Mouse (Mus musculus) forebrain, embryonic 11.5 days (tissue): ENCODE measurements at regions not wholly inside any gene's neighbourhood (a gene's known extent, or its start where the extent isn't known, plus 50 kb on each side); places are given as distances from the start of the nearest gene placed in this dataset.

ENCODE experiments used
- ATAC-seq: fragments of 200-750 bp; cut with Nextera tagmentation; replicated peaks from 2 replicates; pipeline ENCODE4 v1.8.0; 2017; ENCODE audit warnings: moderate TSS enrichment; ENCODE audit not compliant: low FRiP score
- DNase-seq: peaks from one replicate; pipeline ENCODE4 v3.0.0-alpha.2; 2017; ENCODE audit warnings: low spot score
- H3K27ac ChIP-seq: fragments of 300-500 bp; sonication (generic); 2 replicates; pipeline ENCODE4 v1.5.1; 2014; ENCODE audit warnings: low read depth, low read length
- H3K27me3 ChIP-seq: fragments of 300-500 bp; sonication (generic); 2 replicates; pipeline ENCODE4 v1.6.1; 2014; ENCODE audit warnings: mild to moderate bottlenecking, low read length, mixed read lengths; ENCODE audit not compliant: control insufficient read depth, insufficient read depth
- H3K36me3 ChIP-seq: fragments of 300-500 bp; sonication (generic); 2 replicates; pipeline ENCODE4 v1.6.1; 2014; ENCODE audit warnings: mild to moderate bottlenecking, low read length, moderate library complexity, mixed read lengths; ENCODE audit not compliant: control insufficient read depth, insufficient read depth
- H3K4me1 ChIP-seq: fragments of 300-500 bp; sonication (generic); replicated peaks from 2 replicates; pipeline ENCODE4 v1.6.1; 2014; ENCODE audit warnings: low read length, mixed read lengths; ENCODE audit not compliant: control insufficient read depth, insufficient read depth
- H3K4me2 ChIP-seq: fragments of 300-500 bp; sonication (generic); 2 replicates; pipeline ENCODE4 v1.6.1; 2014; ENCODE audit warnings: low read depth, mild to moderate bottlenecking, low read length, moderate library complexity, mixed read lengths; ENCODE audit not compliant: severe bottlenecking
- H3K4me3 ChIP-seq: fragments of 300-500 bp; sonication (generic); 2 replicates; pipeline ENCODE4 v1.5.1; 2014; ENCODE audit warnings: low read depth, low read length
- H3K9ac ChIP-seq: fragments of 300-500 bp; sonication (generic); 2 replicates; pipeline ENCODE4 v1.6.1; 2014; ENCODE audit warnings: low read length
- H3K9me3 ChIP-seq: fragments of 300-500 bp; sonication (generic); 2 replicates; pipeline ENCODE4 v1.6.1; 2016; ENCODE audit warnings: low read length, mixed read lengths; ENCODE audit not compliant: control insufficient read depth
- WGBS: fragments of 180-500 bp; shearing (Covaris S2); extraction: QIAGEN DNeasy Blood & Tissue Kit; methylation state at CpG from one replicate; pipeline ENCODE4 v1.1.7; 2014; 5-methylcytosine and 5-hydroxymethylcytosine counted together

DNA sequence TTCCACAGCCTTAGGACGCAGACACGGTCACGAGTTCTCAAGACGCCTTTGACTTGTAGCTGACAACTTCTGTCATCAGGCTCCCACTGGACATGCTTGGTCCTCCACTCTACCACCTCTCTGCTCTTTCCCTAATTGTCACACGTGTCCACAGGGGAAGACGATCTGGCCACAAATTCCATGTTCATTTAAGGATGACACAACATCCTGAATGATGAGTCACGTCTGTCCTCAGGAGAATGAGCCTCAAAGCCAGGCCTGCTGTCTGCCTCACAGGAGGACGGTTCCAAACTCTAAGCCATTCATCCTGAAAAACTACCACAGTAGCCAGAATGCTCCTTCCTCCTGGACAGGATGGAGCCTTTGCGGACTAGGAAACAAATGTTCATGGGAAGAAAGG, 517.3 kb upstream of the Tmem132c start:
- H3K27me3 ChIP-seq: no peaks in the 10 kb centered on the region
- no peak overlapping the region for H3K4me2 ChIP-seq
- ATAC-seq (no peak), DNase-seq (no peak)
- 0 out of 2 replicates have a peak, but pooled peaks cover 2% of the 10 kb centered on the region for H3K4me1 ChIP-seq
- H3K4me3 ChIP-seq: no peak overlapping the region
- no peaks in the 10 kb centered on the region for H3K36me3 ChIP-seq
- H3K9ac ChIP-seq: no peak overlapping the region
- WGBS: 76% methylated on average over 9 of the region's 9 CpGs
- no peak overlapping the region for H3K27ac ChIP-seq
- H3K9me3 ChIP-seq: no peaks in the 10 kb centered on the region

DNA sequence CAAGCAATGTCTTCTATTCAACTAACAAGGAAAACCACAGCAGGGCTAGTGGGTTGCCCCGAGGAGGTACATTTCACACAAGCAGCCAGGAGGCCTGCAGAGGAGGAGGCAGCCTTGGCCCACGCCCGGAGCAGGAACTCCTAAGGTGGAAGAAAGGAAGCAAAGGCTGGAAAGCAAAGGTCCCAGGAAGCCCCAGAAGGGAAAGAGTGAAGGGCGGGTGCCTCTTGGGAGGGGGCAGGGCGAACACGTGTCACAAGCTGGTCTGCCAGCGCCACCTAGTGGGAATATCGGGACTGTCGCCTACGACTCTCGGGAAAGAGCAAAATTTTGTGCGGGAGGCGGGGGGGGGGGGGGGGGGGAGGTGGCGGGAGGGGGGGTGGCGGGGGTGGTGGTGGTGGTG, 508.1 kb upstream of the Tmem132c start:
- peak; percentile 80 for ATAC-seq

DNA sequence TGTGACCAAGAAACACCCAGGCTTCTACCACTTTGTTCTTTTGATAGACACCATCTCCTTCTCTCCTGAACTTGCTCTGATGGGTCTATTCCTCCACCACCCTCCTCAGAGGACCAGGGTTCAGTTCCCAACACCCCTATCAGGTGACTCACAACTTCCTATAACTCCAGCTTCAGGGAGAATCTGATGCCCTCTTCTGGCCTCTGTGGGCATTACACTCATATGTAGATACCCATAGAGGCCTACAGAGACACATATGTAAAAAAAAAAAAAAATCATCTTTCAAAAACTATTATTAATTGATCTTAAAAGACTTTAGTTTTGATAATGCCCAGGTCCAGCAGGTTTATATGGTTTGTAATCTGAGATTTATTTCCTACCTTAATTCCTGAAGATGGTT, 505.9 kb upstream of the Tmem132c start:
- no peak overlapping the region for H3K27ac ChIP-seq
- H3K9ac ChIP-seq: no peak overlapping the region
- H3K27me3 ChIP-seq: no peaks in the 10 kb centered on the region
- no peak overlapping the region for H3K4me2 ChIP-seq
- H3K9me3 ChIP-seq: no peaks in the 10 kb centered on the region
- ATAC-seq: no peak
- H3K36me3 ChIP-seq: no peaks in the 10 kb centered on the region
- H3K4me3 ChIP-seq: no peak overlapping the region
- no peak for DNase-seq
- no peaks in the 10 kb centered on the region for H3K4me1 ChIP-seq

More for the DNA sequence above, 508.1 kb upstream of the Tmem132c start:
- 12% methylated on average over 4 of the region's 15 CpGs for WGBS
- H3K9me3 ChIP-seq: no peaks in the 10 kb centered on the region
- no peaks in the 10 kb centered on the region for H3K36me3 ChIP-seq
- peak; percentile 89 for DNase-seq
- no peak overlapping the region for H3K4me3 ChIP-seq
- H3K27ac ChIP-seq: no peak overlapping the region
- no peaks in the 10 kb centered on the region for H3K27me3 ChIP-seq
- H3K4me2 ChIP-seq: peak overlapping the region; percentile 35; the same call in 1 of the 2 replicates
- no peaks in the 10 kb centered on the region for H3K4me1 ChIP-seq
- H3K9ac ChIP-seq: 0 out of 2 replicates have a peak overlapping the region, but pooled peaks have one; percentile 14

DNA sequence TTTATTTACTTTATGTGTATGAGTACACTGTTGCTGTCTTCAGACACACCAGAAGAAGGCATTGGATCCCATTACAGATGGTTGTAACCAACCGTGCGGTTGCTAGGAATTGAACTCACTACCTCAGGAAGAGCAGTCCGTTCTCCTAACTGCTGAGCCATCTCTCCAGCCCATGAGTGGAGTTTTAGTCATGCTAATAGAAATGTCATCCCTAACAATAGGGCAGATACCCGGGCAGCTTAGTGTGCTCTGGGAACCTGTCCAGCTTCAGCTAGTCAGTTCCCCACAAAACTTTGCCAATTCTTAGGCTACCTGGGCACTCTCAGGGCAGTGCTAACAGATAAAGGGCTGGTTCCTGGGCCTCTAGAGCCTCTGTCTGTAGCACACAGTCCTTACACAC, 503.9 kb upstream of the Tmem132c start:
- Histone ChIP-seq H3K36me3 (no peaks in the 10 kb centered on the region), H3K9me3 (no peaks in the 10 kb centered on the region), H3K9ac (no peak overlapping the region), H3K27ac (no peak overlapping the region), H3K4me2 (no peak overlapping the region), H3K4me3 (no peak overlapping the region), H3K27me3 (no peaks in the 10 kb centered on the region), H3K4me1 (no peaks in the 10 kb centered on the region)
- 76% methylated on average over 4 of the region's 4 CpGs for WGBS
- no peak for ATAC-seq
- no peak for DNase-seq

DNA sequence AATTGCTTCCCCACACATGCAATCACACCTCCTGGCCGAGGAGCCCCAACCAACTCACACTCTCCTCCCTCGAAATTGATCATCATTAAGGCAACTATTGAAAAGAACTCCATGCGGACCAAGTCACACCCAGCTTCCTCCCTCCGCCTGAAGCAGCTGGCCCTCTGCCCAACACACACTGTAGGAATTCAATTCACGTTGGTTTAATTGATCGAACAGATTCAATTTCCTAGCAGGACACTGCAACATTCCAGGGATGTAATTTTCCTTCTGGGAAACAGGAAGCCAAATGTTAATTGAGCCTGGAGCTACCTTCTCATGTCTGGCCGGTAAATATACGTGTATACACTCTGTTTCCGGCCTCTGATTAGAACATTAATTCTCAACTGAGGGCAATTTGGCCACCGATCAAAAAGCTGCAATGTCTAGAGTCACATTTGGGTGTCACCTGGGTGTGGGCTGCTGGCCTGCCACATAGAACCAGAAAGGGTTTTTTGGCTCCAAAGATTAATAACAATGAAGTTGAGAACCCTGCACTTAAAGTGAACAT, 500.7 kb upstream of the Tmem132c start:
- Histone ChIP-seq H3K9ac (no peak overlapping the region), H3K9me3 (peaks cover 2% of the 10 kb centered on the region; the same call in 1 of the 2 replicates), H3K4me1 (no peaks in the 10 kb centered on the region), H3K27me3 (no peaks in the 10 kb centered on the region), H3K4me2 (no peak overlapping the region), H3K36me3 (no peaks in the 10 kb centered on the region), H3K4me3 (no peak overlapping the region), H3K27ac (no peak overlapping the region)
- DNase-seq (no peak), ATAC-seq (no peak)
- 66% methylated on average over 10 of the region's 10 CpGs for WGBS

DNA sequence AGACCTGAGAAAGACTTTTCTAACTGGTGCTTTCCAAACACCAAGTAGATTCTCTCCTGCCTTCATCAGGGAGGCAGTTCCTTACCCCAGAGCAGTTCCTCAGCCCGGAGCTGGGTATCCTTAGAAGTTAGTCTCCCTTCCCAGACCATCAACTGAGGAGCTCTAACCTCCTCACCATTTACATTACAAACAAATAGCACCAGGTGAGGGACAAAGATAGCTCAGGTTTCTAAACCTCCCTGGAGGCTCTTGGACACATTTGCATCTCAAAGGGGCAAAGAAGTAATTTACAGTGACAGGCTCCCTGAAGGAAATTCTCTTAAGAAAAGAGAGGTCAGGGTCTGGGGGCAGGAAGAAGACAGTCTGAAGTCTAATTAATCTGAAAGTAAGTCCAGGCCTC, 486.5 kb upstream of the Tmem132c start:
- Histone ChIP-seq H3K4me3 (no peak overlapping the region), H3K4me2 (no peak overlapping the region), H3K4me1 (no peaks in the 10 kb centered on the region), H3K9me3 (no peaks in the 10 kb centered on the region), H3K27ac (no peak overlapping the region), H3K36me3 (no peaks in the 10 kb centered on the region), H3K9ac (no peak overlapping the region), H3K27me3 (no peaks in the 10 kb centered on the region)
- no peak for DNase-seq
- ATAC-seq: no peak
- 23% methylated on average over 1 of the region's 1 CpGs for WGBS

DNA sequence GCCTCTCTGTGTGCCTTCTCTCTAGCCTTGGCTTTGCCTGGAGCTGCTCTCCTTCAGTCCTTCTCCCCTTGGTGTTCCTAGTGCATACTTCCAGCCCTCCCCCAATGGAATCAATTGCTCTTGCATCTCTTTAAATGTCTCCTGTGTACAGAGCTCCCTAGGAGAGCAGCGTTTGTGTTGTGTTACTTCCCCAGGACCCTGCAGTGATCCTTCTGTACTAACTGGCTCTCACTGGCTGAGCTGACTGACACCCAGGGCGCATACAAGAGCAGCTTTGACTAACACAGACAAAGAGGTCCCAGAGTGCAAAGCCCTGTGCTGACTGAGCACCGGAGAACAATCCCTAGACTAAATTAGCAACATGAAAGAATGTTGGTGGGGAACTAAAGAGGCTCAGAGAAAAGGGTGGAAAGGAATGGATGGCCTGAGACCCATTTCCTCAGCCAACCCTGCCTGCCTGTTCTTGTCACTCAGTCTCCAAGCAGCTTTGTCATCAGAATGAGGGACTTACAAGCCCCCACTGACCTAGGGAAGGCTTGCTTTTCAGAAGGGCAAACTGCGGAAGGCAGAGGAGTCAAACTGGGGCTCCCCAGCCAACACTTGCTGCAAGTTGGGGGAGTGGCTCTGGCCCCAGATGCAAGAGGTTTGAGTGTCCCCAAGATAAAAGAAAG, 476.4 kb upstream of the Tmem132c start:
- Histone ChIP-seq H3K9me3 (no peaks in the 10 kb centered on the region), H3K4me3 (no peak overlapping the region), H3K27ac (no peak overlapping the region), H3K4me2 (no peak overlapping the region), H3K36me3 (no peaks in the 10 kb centered on the region), H3K4me1 (peaks cover 2% of the 10 kb centered on the region; the same call in 1 of the 2 replicates), H3K9ac (no peak overlapping the region), H3K27me3 (peaks cover 16% of the 10 kb centered on the region; the same call in 1 of the 2 replicates)
- peak; percentile 59 for DNase-seq
- WGBS: 1% methylated on average over 4 of the region's 4 CpGs
- peak; percentile 86 for ATAC-seq

DNA sequence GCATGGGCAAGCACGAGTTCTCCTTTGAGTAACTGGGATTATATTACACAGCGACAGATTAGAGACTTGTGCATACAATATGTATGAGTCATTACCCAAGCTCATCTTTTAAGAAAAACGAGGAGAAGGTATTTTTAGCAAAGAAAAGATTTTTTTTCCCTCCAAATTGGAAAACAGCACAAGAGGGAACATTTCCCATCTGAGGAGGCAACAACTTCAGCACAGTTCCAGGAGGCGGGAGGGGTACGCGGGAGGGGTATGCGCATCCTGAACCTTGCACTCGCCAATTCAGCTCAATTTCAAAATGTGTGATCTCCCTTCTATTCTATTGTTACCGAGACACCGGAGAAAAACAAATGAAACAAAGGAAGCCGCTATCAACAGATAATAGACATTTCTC, 472.6 kb upstream of the Tmem132c start:
- H3K4me3 ChIP-seq: 0 out of 2 replicates have a peak overlapping the region, but pooled peaks have one; percentile 10
- H3K36me3 ChIP-seq: no peaks in the 10 kb centered on the region
- peaks cover 2% of the 10 kb centered on the region; the same call in 1 of the 2 replicates for H3K4me1 ChIP-seq
- no peak for ATAC-seq
- H3K9ac ChIP-seq: no peak overlapping the region
- 10% methylated on average over 11 of the region's 11 CpGs for WGBS
- peak overlapping the region; percentile 32; the same call in 1 of the 2 replicates for H3K4me2 ChIP-seq
- no peak for DNase-seq
- peaks cover 10% of the 10 kb centered on the region; the same call in 1 of the 2 replicates for H3K27me3 ChIP-seq
- no peak overlapping the region for H3K27ac ChIP-seq
- no peaks in the 10 kb centered on the region for H3K9me3 ChIP-seq
